Mouse (Mus musculus) cerebellum, adult 18-20 months (tissue): ENCODE measurements around the gene Med12.

ENCODE experiments used
- DNase-seq, 2 experiments: peaks; one replicate each; pipeline ENCODE4 v3.0.0; 2021

Med12 gene

DNA sequence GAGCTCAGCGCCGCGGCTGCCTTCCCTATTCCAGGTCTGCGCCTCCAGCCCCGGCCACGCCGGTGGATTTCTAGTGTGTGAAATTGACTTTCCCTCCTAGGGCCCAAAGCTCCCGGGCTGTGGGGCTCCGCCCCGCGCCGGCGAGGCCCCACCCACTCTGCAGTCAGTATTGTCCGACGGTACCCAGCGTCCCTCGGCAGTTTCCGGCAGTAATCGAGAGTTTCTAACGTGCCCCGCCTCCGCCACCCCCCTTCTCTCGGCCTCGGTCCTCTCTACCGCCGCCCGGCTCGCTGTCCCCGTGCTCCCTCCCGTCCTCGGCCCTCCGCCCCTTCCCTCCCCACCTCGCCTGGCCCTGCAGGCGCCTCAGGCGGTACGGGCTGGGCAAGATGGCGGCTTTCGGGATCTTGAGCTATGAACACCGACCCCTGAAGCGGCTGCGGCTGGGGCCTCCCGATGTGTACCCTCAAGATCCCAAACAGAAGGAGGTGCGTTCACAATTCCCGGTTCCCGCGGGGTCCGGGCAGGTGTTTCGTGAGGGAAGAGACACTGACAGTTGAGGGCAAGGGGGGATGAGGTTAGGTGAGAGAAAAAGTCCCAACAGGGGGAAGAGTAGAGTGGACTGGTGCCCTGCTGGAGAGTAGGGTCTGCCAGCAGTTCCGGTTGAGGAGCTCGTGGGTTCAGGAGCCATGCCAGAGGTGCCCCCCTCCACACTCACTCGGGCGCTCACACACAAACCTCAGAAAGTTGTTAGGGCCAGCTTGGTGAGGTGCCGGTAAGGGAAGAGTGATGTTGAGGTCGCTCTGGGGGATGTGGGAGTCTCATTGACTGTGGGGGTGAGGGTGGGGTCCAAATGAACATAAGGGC is at the start of gene Med12:
Gene Med12, plus strand, starts transcription at position 156 of the 864 bp plus-strand sequence.
- peak; percentile 86 to 91 for DNase-seq

DNA sequence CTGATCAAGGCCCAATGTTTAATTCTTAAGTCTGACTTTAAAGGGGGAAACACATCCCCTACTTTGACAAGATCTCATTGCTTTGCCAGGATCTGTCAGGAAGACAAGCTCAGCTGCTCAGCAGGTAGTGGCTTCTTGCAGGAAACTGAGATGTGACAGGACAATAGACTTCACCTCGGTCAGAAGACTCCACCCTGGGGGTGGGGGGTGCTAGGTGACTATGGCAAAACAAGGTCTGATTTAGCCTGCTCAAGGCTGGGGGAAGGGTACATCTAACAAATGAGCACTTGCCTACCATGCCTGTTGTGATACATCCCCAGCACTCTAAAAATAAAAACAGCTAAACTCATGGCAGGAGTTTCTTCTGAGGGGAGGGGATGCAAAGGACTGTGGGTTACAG is 28.8 kb upstream of the Med12 start:
- DNase-seq = no peak

DNA sequence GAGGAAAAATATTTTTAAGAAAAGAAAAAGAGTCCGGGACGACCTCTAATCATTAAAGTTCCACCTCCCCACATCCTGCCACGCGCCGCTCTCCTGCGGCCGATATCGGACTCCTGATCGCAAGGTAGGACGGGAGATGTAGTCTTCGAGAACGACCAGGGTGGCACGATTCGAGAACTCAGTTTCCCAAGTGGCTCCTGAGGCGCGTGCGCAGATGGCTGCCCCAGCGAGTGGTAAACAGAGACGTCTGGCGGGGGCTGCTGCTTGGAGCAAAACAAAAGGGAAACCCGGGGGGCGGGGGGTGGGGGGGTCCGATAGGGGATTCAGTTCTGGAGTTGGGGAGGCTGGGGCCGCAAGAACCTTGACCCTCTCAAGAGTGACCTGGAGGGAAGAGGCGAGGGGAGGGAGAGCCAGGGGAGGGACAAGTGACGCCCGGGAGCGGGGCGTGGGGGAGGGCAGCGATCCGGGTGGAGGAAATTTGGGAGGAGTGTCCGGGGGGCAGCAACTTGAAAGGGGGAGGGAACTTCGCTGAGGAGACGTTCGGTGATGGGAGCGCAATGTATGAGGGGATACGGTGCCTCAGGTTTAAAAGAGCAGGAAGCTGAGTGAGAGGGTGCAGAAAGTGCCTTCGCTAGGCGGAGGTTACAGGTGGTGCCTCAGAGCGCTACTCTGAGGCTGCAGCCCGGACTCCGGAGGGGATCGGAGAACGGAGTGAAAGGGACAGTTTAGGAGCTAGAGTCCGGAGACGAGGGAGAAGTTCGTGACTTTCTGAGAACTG is 19.7 kb upstream of the Med12 start, which contains the start of gene Foxo4:
Gene Foxo4, plus strand, starts transcription at position 577 of the 778 bp plus-strand sequence.
- peak; percentile 86 to 91 for DNase-seq

DNA sequence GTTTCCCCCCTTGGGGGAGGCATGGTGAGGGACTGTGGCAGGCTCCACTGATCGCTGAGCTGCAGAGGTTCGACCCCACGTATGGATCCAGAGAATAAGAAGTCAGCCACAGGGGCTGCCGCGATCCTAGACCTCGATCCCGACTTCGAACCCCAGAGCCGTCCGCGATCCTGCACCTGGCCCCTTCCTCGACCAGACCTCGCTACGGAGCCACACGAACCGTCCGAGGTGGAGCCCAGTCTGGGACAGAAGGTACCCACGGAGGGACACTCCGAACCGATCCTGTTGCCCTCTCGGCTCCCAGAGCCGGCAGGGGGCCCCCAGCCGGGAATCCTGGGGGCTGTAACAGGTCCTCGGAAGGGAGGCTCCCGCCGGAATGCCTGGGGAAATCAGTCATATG is 19.1 kb upstream of the Med12 start:
- DNase-seq = no peak

DNA sequence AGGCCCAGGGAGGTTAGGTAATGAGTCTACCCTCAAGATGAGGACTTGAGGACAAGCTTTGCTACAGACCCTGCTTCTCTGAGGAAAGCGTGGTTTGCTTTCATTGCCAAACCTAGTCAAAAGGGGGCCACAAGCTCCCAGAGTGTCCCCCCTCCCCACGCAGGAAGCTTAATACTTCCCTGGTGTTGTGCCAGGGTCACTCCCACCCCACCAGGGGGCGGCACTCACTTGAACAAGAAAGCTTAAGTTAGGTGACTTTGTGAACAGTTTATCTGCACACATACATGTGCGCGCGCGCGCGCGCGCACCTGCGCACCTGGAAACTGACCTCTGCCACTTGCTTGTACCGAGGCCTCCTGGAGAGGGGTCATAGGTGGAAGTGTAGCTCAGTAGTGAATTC is 17.2 kb upstream of the Med12 start:
- DNase-seq = no peak

DNA sequence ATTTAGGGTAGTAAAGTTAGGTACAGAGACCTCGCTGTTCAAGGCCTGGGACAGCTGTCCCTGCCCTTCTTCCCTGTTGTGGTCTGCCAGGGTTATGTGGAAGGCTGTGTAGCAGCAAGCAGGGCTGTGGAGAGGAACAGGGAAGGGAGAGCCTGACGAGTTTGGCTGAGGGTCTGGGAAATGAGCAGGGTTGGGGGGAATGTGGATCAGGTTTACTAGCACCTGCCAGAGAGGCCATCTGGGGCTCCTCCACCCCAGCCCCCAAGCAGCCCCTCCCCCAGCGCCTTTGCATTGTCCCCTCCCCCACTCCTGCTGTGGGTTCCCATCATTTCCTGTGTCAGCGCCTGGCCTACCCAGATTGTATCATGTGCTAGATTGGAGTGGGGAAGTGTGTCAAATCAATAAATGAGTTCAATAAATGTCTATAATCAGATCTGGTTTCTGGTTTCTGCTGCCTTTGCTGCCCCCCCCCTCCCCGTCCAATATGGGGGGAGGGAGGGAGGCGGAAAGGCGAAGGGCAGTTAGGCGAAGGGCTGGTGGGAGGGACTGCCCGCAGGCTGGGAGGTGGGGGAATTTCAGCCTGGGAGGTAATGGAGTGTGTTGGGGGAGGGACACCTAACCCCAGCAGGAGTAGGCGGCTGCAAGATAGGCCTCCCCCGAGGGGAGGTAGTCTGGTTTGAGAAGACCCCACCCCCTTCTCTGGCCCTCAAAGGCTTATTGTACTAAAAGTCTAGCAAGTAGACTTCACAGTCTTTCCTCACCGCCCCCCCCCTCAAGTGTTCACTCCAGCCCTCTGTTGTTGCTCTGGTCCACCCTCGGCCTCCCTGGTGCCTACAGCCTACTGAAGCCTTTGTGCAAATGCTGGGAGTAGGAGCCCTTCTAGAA is 13.1 kb upstream of the Med12 start:
- DNase-seq = no peak

DNA sequence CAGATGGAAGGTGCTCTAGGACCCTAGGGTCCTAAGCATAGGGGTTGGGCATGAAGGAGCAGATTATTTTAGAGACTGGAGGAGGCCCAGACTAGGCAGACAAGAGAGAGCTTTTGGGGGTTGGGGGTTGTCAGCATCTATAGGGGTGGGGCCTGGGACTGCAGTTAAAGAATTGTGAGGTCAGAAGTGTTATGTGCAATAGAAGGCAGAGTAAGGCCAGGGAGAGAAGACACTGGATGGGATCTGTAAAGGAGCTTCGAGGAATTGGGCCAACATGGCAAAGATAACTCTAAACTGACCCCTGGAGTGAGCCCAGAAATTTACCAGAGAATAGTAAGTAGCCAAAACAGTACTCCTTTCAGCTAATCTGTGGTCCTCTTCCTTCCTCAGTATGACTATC is 9.9 kb upstream of the Med12 start, which contains the start of gene Gm614:
Gene Gm614, minus strand, starts transcription at position 101 of the 400 bp plus-strand sequence.
- no peak for DNase-seq

DNA sequence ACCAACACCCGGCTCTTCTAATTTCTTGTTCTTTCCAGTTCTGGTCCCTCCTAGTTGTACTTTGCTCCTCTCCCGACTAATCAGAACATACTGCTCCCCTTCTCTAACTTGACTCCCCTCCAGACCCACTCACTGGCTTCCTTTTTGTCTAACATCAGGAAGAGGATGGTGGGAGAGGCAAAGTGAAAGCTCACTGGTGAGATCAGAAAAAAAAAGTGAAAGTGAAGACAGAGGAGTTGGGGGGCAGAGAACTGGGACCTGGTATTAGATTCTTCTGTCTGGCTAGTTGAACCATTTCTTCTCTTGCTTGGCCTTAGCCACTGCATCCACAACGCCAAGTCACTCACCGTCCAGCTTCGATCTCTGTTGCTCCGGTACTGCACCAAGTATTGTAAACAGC is 7.2 kb upstream of the Med12 start:
- no peak for DNase-seq

DNA sequence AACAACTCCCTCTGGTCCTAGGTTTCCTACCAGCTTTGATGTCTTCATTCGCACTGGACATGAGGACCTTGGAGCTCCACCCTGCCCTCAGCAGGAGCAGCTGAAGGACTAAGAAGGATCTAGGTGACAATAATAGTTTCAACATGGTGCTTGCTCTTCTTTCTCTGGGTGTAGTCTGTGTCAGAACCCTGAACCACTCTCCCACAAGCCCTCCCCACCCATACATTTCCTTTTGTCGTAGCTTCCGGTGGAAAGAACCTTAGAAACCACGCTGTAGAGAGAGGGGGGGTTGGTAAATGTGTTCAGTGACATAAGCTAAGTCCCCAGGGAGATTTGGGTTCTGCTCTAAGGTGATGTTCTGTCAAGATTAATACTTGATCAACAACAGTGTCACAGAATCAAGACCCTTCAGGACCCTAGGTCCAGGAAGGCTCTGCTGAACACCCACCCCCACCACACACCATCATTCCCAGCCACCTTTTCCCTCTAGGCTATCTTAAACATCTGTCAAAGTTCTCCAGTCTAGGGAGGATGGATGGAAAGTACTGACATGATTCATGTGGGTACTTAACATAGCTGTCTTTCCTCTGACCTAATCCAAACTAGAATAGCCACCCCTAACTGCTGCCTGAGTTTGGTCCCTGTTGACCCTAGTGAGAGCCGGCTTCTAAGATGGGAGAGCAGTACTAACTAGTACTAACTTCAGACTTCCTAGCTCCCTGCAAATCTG is 5.6 kb upstream of the Med12 start, which contains the start of gene Il2rg:
Gene Il2rg, minus strand, starts transcription at position 231 of the 730 bp plus-strand sequence.
- no peak for DNase-seq

DNA sequence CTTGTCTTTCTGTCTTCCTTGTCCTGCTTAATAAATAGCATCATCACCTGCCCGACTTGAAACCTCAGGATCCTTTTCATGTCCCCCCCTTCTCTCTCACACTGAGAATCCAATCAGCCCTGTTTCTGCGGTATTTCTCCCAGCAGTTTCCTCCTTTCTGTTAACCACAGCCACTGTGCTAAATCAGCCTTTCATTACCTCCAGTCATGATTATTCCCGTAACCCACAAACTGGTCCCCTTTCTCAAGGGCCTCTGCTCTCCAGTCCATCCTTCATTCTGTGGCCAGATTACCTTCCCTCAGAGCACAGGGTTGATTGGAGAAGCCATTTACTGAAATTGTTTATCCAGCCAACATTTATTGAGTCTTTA is 5.1 kb upstream of the Med12 start, which contains the start of gene Gm20489:
Gene Gm20489, minus strand, starts transcription at position 269 of the 370 bp plus-strand sequence.
- DNase-seq = no peak

DNA sequence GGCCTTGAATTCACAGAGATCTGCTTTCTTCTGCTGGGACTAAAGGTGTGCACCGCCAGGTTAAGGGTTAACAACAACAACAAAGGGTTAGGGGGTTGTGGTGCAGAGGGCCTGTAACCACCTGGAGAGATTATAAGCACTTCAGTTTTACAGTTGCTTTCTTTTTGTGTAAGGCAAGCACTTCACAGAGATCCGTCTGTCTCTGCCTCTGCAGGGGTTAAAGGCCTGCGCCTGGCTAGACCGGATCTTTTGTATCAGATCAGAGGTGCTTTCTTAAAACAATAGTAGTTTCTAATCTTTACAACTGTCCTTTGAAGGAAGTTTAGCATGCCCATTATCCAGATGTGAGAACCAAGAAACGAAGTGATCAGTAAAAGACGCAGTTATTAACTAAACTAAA is 420 bp upstream of the Med12 start:
- no peak for DNase-seq

DNA sequence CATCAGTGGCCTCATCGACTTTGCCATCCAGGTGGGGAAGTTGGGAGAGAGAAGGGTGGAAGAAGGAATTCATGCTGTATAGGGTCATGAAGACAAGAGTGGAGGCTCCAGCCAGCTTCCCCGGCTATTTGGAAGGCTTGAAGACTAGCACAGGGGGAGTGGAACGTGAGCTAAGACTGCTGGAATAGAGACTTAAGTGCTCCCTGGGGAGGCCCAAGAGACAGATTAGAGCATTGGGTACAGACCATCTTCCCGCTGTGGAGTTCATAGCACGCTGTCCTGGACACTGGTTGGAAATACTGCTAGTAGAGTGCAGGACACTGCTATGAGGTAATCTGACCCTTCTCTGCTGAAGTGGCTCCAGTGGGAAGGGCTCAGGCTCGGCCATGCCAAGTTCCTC is 9.0 kb downstream of the Med12 start:
- DNase-seq = no peak

DNA sequence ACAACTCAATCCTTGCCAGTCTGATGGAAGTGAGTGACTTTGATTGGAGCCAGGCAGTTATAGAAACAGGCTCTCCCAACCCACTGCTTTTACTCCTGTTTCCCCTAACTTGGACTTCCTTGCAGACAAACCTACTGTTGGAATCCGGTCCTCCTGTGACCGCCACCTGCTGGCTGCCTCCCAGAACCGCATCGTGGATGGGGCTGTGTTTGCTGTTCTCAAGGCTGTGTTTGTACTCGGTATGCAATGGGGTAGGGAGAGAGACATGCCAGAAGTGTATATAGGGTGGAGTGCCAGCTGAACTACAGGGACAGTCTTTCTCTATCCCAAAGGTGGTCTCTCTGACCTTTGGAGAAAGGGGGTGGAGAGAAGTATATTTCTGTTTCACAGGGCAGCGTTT is 11.7 kb downstream of the Med12 start:
- peak; percentile 58 to 68 for DNase-seq

DNA sequence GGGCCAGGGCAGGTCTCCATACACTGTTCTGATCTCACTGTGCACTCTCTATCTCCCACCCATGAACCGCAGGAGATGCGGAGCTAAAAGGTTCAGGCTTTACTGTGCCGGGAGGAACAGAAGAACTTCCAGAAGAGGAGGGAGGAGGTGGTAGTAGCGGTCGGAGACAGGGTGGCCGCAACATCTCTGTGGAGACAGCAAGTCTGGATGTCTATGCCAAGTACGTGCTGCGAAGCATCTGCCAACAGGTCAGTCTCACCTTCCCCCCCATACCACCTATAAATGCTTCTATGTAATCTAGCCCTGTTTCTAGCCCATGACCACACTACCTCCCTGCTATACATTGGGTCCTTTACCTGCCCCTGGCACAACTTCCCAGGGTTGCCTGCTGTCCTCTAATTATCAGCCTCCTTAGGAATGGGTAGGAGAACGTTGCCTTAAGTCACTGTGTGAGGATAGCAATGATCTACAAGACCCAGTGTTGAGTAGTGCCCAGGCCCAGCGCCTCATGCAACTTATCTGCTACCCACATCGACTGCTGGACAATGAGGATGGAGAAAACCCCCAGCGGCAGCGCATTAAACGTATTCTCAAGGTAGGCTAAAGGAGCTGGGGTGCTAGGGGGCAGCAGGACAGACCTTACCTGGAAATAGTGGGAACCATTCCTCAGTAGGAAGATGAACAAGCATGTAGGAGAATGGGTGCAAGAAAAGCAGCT is 12.3 kb downstream of the Med12 start:
- no peak for DNase-seq

DNA sequence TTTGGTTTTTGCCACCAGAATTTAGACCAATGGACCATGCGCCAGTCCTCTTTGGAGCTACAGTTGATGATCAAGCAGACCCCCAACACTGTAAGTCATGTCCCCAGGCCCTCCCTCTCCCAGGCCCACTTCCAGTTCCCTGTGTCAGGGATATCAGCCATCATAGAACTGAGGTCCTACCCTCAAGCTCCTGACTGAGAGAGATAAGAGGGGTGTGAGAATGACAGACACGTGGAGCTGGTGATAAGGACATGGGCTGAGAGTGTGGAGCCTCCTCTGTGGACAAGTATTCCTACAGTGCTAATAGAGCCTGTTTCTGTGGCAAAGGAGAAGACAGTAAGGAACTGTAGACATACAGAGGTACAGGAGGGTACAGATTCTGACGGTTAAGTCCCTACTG is 13.7 kb downstream of the Med12 start:
- DNase-seq = no peak

DNA sequence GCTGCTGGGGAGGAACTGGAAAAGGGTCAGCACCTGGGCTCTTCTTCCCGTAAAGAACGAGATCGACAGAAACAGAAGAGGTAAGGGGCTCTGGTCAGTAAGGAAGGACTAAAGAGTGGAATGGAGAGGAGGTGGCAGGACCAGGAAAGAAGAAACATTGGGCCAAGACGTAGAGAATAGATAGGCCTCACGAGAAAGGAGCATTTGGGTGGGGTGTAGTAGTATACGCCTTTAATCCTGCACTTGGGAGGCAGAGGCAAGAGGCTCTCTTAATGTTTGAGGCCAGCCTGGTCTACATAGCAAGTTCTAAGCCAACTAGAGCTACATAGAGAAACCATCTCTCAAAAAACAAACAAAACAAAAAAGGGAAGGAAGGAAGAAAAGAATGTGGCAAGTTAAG is 14.6 kb downstream of the Med12 start:
- no peak for DNase-seq

DNA sequence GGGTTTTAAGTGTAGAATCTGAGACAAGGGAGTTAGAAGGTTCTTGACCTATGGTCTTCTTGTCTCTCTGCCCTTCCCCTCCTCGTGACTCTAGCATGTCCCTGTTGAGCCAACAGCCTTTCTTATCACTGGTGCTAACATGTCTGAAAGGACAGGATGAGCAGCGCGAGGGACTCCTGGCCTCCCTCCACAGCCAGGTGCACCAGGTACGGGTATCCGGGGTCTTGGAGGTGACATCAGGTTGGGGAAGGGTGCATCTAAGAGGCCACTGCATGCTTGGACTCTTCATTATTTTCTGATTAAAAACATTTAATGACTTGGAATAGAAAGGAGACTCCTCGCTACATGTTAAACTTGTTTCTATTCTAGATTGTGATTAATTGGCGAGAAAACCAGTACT is 15.2 kb downstream of the Med12 start:
- DNase-seq = no peak

DNA sequence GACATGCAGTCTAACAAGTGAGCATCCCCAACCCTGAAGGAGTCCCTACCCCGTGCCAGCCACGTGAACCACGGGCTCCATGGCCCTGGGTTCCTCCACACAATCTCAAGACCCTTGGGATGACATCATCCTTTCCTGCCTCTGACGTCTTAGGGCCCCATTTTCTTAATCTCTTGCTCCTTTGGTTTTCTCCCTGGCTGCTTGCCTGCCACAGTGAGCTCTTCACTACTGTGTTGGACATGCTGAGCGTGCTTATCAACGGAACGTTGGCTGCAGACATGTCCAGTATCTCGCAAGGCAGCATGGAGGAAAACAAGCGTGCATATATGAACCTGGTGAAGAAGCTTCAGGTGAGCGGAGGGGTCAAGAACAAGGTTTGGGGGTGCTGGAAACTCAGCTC is 16.3 kb downstream of the Med12 start:
- no peak for DNase-seq

DNA sequence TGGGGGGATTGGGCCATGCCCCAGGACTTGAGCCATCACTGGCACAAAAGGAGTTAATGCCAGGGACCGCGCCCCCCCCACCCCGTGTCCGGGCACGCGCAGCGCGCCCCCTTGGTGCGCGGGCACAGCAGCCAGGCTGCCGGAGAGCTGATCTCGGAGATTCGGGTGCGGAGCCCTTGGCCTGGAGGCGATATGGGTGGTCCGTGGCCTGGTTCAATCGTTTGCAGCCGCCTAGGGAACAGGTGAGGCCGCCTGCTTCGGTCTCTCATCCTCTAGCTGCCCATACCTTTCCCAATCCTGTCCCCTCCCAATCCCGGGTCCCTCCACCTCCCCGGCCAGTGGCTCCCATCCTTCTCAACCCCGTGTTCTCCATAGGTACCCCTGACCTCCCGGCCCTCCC is 25.2 kb downstream of the Med12 start, which contains the start of gene Nlgn3:
Gene Nlgn3, plus strand, starts transcription at position 114 of the 400 bp plus-strand sequence.
- DNase-seq = peak; percentile 59 to 64

DNA sequence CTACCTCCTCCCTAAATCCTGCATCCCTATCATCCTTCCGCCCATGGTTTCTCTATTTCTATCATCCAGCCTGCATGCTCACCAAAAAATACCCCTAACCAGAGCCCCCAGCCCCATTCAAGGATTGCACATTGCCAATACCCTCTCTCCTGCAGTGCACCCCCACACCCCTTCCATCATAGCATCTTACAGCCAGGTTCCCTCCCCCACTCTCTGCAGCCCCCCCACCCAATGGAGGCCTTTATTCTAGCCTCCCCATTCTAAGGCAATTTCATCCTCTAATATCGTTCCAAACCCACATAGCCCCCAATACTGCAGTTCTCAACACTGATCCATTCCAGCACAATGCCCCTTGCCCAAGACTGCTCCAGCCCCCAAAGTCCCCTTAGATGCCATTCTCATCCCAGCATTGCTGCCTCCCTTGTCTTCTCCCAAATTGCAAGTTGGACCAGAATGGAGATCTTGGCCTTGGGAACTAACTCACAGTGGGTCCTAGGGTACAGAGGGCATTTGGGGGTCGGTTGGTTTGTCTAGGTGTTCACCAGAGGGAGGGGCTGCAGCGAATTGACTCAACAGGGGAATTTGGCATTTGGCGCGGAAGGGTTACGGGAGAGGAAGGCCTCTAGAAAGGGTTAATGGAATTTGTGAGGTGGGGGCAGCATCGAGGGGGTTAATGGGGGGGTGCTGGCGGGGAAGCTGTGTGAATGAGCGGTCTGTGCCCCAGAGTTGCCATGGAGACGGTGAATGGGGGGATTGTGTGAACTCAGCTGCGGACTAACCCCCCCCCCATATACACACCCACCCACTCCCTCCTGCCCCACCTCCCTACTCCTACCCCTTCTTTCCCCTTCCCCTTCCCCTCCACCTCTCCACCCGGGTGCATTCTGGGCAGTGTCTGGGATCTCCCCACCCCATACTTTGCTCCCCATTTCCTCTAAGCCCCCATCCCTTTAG is 25.9 kb downstream of the Med12 start:
- DNase-seq = no peak
